Mouse (Mus musculus): ENCODE data around the gene Fry.

Gene Fry

DNA sequence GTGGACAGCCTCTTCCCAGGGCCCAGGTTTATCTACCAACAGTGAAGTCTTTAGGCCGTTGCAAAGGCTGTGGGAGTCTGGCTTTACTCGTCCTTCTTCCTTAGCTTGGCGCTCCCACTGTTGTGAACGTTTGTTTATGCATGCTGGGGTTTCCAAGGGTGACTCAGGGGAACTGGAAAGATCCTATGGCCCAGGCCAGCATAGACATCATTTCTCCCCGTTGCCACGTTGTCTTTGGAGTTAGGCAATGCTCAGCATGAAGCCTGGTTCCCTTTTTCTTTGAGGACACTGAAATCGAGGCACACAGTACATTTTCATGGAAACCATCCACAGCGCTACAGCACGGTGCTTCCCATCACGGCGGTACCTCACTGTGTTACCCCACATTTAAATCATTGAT, 97.6 kb downstream of the Fry start:
- no peak for DNase-seq (ENCODE audit: extremely low read depth, low read depth, low spot score)

DNA sequence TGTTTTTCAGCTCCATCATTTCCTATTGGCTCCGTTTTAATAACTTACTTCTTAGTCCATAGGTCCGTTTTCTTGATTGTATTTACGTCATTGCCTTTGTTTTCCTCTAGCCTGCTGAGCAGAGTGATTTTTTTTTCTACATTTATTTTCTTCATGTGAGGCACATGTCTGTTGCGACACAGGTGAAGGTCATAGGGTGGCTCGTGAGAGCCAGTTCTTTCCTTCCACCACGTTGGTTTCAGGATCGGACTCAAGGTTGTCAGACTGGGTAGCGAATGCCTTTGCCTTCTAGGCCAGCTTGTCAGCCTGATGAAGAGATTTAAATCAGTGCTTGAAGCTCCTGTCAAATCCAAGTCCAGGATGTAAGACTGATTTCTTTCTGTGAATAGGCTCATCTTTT, 101.0 kb downstream of the Fry start:
- DNase-seq (ENCODE audit: extremely low read depth, low read depth, low spot score), result no peak

DNA sequence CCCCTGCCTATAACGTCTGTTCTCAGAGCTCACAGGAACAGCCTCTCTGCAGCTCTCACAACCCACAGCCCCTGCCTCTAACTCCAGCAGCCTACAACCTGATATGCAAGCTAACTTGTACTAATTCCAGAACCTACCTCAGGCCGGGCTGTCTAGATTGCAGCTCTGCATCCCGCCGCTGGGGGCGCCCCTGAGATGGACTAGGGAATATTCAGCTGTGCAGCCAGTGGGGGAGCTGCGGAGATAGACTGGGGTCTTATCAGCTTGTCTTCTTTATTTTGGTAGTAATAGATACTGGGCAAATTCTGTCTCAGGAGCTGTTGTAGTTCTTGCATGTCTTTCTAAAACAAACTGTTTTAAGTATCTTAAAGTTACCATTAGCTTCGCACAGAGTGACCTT, 101.9 kb downstream of the Fry start:
- no peak for DNase-seq (ENCODE audit: extremely low read depth, low read depth, low spot score)

DNA sequence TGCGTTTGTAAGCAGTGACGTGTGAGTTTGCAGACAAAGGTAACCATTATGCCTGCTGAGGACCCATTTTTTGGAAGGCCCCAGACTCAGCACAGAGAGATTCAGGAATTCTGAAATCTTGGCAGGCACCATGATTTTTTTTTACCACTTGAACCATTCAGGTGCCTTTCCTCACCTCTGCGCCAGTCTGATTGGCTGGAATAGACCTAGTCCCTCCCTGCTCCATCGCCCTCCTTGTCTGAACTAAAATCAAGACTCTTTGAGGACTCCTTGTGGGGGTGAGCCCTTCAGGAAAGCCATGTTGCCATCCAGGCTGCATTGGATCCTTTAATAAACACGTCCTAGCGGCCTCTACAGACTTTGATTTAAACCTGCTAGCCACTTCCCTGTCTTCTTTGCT, 103.4 kb downstream of the Fry start:
- no peak for DNase-seq (ENCODE audit: extremely low read depth, low read depth, low spot score)

DNA sequence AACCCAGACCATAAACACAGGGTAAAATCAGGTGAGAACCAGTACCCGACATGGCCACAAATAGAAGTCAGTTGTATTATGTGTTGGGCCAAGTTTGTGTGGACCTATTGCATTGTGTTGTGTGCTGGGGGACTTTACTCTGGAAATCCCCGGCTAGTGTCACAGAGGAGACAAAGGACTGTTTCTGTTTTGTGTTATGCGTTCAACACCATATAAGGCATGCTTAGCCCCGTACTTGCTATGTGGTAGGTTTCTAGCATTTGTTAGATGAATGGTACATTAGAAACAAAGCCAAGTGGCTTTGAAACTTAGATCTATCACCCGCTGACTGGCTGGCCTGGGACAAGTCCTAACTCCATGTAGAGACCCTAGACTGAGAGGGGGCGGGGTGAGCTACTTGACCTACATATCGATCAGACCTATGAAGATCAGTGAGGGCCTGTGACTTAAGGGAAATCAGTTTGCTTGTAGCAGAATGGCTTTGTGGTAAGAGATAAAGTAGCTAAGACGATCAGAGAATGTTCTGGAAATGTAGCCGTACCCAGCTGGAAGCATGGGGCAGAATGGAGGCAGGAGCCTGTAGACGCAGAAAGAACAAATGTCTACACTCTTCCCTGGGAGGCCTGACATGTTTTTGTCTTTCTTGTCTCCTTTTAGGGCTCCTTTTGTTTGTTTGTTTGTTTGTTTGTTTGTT, 105.2 kb downstream of the Fry start:
- no peak for DNase-seq (ENCODE audit: extremely low read depth, low read depth, low spot score)

DNA sequence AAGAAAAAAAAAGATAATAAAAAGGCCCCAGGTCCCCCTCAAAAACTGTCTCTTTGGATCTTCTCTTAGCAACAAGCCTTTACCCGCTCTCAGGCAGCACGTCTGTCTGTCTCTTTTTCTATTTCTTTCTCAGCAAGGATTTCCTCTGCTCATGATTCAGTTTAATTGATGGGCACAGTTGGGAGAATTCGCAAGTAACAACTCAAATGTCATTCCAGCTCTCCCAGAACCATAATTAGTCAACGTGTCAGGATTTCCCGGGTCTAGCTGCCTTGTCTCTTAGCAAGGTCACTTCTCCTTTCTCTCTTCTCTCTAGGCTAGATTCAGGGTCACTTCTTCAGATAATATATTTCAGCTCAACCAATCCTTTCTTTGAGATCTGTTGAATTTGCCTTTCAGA, 110.6 kb downstream of the Fry start:
- no peak for DNase-seq (ENCODE audit: extremely low read depth, low read depth, low spot score)

DNA sequence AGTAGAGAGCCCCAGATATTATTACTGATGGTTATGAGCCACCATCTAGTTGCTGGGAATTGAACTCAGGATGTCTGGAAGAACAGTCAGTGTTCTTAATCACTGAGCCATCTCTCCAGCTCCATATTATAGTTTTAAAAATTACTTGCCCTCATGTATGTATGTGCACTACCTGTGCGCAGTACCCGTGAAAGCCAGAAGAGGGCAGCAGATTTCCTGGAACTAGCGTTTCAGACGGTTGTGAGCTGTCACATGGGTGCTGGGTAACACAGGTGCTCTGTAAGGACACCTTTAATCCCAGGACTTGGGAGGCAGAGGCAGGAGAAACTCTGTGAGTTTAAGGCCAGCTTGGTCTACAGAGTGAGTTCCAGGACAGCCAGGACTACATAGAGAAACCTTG, 111.3 kb downstream of the Fry start:
- DNase-seq (ENCODE audit: extremely low read depth, low read depth, low spot score), result no peak

DNA sequence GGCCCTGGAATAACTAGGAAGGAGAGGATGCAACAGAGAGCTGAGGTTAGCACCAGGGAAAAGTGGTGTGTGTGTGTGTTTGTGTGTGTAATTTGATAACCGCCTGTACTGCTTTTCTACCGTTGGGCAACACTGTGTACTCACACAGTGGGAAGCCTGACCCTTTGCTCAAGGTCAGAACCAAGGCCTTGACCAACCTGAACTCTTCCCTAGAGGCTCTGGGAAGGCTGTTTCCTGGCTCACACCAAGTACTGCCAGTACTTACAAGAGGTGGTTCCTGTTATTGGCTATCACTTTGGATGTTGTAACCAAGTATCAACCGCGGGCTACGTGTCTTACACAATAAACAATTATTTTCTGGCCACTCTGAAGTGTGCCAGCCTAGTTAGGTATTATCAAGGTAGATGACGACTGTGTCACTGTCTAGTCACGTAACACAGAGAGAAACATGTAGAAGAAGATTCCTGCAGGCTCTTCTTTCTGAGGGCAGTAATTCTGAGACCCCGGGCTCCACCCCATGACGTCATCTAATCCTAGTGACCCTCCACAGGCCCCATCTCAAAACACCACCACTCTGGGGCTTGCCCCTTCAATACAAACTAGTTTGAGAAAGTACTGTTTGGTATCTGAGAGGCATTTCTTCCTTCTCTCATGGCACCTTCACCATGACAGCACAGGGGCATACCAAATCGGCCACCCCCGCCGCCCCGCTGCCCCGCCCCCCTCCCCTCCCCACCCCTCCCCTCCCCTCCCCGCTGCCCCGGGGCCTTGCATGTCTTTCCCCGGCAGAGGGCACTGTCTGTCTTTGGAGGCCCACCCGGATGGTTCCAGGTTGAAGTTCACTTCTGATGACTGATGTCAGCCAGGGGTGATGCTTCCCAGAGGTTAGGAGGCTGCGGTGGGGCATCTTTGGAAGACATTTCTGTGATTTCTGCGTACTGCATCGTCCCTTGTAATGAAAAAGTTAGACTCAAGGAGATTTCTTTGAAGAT, 114.0 kb downstream of the Fry start:
- DNase-seq (ENCODE audit: extremely low read depth, low read depth, low spot score), result peak; percentile 94

DNA sequence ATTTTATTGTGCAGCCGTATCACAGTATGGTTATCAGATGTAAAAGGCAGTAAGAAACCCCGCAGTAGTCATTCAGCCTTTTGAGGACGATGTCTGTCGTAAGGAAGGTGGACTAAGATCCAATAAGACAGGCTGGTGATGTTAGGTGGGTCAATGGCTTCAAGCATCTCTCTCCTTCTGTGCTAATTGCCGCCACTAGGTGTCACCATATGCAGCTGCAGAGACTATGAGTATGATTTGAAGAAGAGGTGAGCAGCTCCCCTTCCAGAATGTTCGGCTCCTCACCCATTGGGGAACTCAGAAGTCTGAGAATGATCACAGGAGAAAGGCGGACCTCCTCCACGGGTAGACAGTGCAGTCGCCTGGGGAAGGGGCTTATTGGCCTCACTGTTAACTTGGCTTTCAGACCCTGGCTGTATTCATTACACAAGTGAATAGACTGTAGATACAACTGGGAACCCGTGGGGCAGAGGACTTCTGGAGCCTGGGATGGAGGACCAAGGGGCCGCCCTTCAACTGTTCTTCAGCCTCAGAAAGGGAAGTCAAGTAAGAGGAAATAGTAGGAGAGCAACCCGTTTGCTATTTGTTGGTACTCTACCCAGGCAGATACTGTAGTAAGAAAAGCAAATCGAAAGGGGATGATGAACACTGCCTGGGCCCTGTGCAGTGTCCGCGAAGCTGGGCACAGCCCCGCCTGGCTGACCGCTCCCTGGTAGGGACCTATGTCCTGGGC, 114.9 kb downstream of the Fry start:
- DNase-seq (ENCODE audit: extremely low read depth, low read depth, low spot score), result no peak

DNA sequence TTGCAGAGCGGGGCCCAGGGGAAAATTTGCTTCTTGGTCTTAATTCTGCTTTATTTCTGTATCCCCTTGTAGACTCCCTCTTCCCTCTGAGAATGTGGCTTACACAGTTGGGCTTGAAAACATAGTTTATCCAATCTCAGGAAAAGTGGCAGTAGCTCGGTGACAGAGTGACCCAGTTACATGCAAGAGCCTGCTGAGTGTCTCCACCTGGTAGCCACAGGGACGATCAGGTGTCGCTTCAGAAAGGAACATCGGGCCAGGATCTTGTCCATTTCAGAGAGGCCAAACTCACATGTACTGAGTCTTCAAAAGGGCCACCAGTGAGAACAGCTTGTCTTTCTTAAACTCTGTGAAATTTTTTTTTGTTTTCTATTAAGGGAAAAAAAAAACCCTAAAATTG, 117.5 kb downstream of the Fry start:
- DNase-seq (ENCODE audit: extremely low read depth, low read depth, low spot score), result no peak

DNA sequence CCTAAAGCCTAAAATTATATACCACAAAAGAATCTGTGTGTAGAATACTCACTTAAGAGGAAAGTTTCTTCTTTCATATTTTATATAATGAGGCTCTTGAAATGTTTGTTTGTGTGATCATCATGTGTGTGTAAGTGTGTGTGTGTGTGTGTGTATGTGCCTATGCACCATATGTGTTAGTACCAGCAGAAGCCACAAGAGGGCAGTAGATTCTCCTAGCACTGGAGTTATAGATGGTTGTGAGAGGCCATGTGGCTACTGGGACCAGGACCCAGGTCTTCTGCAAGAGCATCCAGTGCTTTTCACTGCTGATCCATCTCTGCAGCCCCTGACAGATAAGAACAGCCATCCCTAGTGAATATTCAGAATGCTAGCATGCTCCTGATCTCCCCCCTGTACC, 118.2 kb downstream of the Fry start:
- no peak for DNase-seq (ENCODE audit: extremely low read depth, low read depth, low spot score)

DNA sequence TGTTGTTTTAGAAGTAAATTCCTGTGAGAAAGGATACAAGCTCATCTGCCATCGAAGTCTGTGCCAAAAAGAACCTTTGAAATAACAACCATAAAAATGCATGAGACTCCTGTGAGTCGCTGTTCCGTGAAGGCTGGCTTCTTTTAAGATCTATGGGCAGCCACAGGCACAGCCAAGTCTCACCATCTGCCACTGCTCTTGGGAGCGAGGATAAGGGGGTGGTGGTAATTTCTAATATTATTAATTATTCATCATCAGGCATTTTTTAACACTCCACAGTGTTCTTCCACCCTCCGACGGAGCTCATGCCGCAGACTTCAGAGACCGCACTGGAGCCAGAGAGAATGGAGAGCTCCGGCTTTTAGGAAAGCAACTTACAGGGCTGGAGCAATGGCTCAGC, 123.2 kb downstream of the Fry start:
- no peak for DNase-seq (ENCODE audit: extremely low read depth, low read depth, low spot score)

DNA sequence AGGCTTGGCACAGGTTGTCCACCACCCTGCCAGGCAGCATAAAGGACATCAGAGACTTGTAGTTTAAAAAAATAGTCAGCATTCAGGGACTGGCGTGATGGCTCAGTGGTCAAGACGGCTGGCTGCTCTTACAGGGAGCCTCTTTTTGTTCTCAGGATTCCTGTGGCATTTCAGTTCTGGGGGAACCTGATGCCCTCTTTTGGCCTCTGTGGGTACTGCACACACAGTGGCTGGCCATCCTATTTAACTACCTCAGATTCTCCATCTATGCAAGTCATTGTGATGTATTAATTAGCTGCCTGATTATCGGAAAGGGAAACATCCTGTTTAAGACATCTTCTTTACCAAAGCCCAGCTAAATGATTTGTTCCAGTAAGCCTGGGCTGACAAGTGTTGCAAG, 128.3 kb downstream of the Fry start:
- no peak for DNase-seq (ENCODE audit: extremely low read depth, low read depth, low spot score)

DNA sequence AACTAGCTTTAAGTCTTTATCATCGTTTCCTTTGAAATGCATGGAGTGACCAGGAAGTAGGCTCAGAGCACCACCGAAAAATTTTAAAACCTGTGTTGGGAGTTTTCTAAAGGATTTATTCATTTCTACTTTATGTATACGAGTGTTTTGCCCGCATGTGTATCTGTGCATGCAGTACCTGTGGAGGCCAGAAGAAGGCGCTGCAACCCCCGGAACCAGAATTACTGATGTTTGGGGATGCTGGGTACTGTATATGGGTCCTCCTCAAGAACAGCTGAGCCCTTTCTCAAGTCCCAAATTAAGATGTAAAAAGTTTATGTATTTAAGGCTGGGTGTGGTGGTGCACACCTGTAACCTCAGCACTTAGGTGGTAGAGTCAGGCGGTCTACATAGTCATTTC, 139.3 kb downstream of the Fry start:
- DNase-seq (ENCODE audit: extremely low read depth, low read depth, low spot score), result no peak

DNA sequence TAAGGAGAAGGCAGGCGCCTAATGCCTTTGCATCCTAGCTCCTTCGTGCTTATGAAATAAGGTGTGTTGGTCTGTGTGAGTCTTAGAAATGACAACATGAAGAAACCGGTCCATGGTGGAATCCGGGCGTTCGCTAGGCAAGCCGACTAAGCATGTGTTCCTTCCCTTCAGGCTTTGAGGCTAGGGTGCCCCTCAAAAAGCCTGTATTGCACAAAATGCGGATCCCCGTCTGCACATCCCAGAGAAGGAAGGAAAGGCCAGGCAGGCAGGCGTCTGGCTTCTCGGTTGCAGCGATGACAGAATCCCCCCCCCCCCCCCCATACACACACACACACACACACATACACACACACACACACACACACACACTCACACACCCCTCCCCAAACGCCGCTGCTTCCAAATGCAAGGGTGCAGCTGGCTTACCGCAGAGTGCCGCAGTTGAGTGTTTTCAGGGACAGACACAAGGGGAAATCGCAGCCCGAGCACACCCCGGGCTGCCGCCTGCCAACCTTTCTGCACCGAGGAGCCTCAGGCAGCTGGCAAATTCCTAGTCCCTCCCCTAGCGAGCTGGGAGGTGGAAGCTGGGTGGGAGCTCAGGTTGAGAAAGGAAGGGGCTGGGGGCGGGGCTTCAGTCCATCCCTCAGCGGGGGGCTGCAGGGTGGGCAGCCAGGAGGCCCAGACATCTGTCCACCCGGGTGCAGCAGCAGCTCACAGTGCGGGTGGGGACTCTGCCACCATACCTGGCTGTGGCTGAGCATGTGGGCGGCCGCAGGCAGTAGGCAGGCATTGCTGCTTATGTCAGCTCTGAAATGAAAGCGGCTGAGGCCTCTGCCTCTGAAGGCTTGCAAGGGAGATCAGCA, 141.0 kb downstream of the Fry start:
- no peak for DNase-seq (ENCODE audit: extremely low read depth, low read depth, low spot score)

DNA sequence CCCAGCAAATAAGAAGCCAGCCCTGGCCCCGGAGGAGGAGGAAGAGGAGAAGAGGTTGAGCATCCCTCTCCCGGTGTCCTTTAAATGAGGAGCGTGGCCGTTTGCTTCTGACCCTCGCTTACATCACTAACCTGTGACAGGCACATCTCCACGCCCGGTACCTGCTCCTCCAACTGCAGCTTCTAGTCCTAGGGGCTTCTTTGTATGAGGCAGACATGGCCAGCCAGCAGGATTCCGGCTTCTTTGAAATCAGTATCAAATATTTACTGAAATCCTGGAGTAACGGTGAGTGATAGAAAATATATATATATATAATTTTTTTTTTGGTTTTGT, 141.6 kb downstream of the Fry start:
- no peak for DNase-seq (ENCODE audit: extremely low read depth, low read depth, low spot score)

DNA sequence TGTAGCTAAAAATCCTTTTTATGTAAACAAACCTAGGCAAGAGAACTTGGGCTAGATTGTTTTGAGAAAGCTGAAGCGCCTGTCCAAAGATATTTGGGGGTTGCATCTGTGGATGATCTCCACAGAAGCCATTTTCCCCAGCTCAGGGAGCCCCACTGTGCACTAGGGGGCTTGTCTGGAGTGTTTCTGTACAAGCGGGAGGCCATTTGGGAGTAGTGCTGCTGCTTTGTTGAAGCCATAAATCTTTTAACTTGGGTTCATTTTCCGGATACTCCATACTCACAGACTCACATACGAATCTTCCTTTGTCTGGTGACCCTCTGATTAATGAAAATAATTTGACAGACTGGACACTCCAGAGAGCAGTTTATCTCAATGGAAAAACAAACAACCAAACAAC, 142.9 kb downstream of the Fry start:
- no peak for DNase-seq (ENCODE audit: extremely low read depth, low read depth, low spot score)

DNA sequence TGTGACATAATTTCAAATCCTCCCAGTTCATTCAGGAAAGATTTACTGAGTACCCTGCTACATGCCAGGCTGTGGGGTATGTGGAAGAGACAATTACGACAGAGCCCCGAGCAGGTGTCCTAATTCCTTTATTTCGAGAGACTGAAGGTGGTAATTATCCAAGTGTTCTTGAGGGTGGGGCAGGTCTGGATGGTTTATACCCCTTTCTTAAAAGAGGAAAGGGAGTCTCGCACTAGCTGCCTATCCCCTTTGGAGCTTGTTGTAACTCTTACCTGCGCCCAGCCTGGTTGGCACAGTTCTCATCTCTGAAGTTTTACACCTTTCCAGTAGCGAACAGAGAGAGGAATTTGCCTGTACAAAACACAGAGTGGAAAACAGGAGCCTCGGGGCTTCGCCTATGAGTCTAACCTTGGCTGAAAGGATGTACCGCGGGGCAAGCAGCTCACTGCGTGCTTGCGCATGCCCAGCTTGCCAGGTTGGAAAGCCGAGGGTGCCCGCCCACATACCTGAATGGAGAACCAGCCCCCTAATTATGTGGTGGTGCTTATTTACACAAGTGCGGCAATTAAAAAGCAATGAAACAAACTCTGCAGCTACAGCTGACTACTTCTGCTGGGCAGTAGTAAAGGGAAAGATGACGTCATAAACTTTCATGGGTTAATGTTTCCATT, 143.7 kb downstream of the Fry start:
- no peak for DNase-seq (ENCODE audit: extremely low read depth, low read depth, low spot score)

DNA sequence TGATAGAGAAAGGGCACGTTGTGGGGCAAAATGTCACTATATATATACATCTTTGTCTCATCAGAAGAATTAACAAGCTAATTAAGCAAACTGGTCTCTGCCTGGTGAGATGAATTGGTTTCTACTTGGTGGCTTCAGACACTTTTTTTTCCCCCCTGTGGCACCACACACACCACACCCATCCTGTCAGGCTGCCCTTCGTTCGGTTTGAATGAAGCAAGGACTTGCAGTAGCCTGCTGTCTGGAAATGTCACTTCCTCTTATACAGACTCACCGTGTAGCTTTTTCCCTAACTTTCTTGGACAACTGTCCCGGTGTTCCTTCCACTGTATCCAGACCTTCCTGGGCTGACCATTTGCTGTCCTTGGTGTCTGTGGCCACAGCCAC, 144.3 kb downstream of the Fry start:
- no peak for DNase-seq (ENCODE audit: extremely low read depth, low read depth, low spot score)

DNA sequence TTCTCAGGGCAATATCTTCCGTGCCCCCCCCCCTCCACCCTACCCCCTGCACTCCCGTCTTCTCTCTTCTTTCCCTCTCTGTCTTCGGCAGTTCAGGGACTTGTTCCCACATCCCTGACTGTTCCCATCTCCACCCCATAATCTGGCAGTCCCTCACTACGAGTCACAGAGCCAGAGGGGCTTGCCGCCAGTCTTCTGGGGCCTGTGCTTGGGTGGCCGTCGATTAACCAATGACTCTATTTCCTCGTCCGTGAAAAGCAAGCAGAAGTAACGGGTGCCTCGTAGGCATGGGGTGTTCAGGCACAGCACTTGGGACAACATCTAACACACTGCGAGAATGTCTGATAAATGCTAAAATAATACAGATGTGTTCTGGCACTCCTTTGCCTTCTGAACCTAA, 144.7 kb downstream of the Fry start:
- no peak for DNase-seq (ENCODE audit: extremely low read depth, low read depth, low spot score)
